Mouse (Mus musculus): Measurements from ENCODE around the gene Myh7b.
A peak's percentile ranks its signal among the peaks of the same experiment; 100 is the strongest.

DNA sequence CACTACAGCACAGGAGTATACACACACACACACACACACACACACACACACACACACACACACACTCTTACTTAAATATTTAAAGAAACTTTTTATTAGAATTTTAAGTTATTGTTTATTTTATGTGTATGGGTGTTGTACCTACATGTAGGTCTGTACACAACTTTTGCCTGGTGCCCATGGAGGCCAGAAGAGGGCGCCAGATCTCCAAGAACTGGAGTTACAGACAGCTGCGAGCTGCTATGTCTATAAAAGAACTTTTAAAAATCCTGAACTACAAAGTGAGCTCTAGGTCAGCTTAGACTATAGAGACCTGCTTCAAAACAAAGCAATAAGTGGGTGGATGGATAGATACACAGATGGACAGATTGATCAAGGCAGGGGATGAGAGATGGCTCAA lies 62.5 kb downstream of the Myh7b start:
- TF ChIP-seq POLR2A (IDR thresholded peaks at IDR 0.05; ENCODE audit: borderline replicate concordance, extremely low read depth, insufficient read depth, insufficient read length, poor library complexity, severe bottlenecking) = no peak
- peak; percentile 65; the same call in 1 of the 2 replicates for TF ChIP-seq CTCF (IDR thresholded peaks at IDR 0.05; ENCODE audit: borderline replicate concordance, extremely low read depth, insufficient read depth, insufficient read length)
